Mouse (Mus musculus) heart, adult 9 months (tissue): ENCODE data around the gene Jsrp1.

Experiments
- DNase-seq, 2 experiments: peaks; one replicate each; pipeline ENCODE4 v3.0.0; 2022; ENCODE audit warnings: low spot score in 2 of 2

Jsrp1 gene

DNA sequence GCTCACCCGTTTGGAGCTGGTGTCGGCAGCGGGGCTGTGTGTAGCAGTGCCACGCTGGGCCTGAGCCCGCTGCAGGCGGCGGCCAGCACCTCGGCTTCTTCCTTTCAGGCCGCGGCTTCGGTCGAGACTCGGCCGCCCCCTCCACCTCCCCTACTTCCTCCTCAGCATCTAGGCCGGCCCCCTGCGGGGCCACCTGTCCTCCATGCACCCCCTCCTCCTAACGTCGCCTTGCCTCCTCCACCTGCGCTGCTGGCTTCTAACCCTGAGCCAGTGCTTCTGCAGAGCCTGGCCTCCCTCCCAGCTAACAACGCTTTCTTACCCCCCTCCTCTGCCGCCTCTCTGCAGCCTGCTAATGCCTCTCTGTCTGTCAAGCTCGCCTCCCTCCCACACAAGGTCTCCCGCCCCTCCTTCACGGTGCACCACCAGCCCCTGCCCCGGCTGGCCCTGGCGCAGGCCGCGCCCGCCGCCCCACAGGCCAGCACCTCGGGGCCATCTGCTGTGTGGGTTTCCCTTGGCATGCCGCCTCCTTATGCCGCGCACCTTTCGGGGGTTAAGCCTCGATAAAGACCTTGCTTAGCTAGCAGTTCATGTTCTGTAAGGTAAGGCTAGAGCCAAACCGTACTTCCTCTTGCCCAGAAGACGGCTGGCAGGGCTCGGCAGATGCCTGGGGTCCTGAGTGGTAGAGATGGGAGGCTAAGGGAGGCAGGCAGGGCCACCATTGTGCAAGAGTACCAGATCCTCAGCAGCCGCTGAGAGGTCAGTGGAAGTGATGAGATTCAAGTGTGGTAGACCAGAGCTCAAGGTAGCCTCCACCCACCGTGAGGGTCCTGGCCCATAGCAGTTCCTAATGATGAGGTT, 20.9 kb downstream of the Jsrp1 start:
- no peak for DNase-seq

DNA sequence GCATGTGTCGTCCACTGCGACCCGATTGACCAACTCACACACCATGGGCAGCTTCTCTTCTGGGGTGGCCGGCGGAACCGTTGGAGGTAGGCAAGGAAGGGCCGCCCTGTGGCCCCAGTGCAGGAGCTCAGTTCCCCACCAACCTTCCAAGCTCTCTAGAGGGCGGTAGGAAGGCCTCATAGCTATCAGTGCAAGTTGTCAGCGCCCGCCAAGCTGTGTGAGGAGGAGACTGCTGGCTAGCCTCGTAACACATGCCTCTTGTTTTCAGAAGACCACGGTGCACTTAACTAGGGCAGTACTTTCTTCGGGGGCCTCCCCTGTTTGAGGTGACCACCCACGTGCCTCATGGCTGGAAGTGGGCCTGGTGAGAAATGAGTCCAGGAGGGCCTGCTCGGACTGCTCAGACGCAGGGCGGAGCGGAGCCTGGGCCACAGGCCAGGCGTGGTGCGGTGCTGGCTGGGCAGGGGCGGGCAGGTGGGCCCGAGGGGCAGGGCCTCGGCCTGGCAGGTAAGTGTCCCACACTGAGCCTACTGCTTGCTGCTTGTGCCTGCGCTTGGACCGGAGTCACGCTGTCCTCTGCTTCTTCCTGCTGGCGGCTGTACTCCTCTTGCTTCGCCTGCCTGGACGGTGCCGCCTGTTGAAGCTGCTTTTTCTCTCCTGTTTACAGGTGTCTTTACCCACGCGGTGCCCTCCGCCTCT, 21.7 kb downstream of the Jsrp1 start:
- DNase-seq = peak in 1 of 2 experiments; percentile 43

DNA sequence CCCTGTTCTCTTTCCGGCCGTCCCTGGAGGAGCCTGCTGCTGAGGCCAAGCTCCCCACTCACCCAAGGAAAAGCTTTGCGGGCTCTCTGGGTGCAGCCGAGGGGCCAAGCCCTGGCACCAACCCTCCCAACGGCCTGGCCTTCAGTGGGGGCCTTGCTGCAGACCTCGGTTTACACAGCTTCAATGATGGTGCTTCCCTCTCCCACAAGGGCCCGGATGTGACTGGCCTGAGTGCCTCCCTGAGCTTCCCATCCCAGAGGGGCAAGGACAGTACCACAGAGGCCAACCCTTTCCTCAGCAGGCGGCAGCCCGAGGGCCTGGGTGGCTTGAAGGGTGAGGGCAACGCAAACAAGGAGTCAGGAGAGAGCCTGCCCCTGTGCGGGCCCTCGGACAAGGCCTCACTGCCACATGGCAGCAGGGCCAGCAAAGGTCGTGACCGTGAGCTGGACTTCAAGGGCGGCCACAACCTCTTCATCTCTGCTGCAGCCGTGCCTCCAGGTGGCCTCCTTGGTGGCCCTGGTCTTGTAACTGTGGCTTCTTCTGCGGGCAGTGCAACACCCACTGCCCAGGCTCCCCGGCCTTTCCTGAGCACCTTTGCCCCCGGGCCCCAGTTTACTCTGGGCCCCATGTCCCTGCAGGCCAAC, 22.4 kb downstream of the Jsrp1 start:
- DNase-seq = no peak

DNA sequence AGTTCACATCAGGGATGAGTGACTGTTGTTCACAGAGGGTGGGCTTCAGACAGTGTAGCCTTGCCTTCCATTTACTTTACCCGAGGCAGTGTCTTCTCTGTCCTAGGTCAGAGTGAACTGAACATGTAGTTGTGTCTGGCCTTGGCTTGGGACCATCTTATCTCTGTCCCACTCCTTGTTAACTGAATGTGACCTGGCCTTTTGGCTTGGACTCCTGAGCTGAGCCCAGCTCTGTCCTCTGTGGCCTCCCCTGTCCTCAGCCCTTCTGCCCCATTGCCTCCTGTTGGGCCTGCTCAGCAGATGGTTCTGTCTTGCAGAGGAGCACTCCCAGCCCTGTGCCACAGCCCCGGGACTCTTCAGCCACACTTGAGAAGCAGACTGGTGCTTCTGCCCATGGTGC, 25.8 kb downstream of the Jsrp1 start:
- peak; percentile 59 to 67 for DNase-seq

DNA sequence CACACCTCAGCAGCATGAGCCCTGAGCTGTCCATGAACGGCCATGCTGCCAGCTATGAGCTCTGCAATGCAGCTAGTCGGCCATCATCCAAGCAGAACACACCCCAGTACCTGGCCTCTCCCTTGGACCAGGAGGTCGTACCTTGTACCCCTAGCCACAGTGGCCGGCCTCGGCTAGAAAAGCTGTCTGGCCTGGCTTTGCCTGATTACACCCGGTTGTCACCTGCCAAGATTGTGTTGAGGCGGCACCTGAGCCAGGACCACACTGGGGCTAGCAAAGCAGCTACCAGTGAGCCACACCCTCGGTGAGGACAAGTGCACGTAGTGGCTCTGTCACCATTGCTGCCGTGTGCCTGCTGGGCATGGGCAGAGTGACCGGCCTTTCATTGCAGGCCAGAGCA, 27.3 kb downstream of the Jsrp1 start:
- no peak for DNase-seq

DNA sequence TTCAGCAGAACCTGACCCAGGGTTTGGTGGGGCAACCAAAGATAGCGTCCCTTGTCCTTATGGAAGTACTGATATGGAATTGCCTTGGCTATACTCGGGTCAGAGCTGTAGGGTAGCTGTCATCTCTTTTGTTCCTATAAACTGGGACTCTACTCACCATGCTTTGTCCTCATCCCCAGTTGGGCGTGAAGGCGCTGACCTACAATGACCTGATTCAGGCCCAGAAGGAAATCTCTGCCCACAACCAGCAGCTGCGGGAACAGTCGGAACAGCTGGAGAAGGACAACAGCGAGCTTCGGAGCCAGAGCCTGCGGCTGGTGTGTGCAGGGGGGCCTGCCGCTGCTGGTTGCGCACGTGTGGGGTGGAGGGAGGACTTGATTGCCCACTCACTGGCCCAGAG, 28.4 kb downstream of the Jsrp1 start:
- peak; percentile 52 to 53 for DNase-seq

DNA sequence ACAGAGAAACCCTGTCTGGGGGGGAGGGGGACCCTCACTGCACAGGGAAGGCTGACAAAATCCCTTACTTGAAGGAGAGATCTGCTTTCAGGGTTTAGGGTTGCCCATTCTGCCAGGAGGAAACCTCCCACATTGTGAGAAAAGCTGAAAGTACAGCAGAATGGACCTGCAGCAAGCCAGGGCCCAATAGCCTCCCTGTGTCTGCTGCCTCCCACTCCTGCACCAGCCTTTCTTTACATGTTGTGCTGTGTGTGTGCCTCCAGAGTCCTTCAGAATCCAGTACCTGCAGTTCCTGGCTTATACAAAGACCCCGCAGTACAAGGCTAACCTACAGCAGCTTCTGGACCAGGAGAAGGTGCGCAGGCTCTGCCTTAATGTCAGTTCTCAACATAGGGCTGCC, 29.0 kb downstream of the Jsrp1 start:
- no peak for DNase-seq

DNA sequence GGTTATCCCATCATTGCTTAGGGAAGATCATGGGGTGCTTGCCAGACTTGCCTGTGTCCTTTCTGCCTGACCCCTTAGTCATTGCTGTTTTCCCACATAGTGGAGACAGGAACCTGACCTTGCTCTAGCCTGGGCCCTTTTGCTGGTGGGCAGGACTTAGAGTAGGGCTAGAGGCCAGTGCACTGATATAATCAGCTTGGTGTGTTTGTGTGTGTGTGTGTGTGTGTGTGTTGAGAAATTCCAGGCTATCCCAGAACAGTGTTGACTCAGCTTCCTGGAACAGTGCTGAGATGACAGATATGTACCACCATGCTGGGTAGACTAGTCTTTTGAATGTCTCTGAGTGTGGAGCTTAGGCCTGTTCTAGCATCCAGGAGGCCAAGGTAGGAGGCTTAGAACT, 33.7 kb downstream of the Jsrp1 start:
- no peak for DNase-seq

DNA sequence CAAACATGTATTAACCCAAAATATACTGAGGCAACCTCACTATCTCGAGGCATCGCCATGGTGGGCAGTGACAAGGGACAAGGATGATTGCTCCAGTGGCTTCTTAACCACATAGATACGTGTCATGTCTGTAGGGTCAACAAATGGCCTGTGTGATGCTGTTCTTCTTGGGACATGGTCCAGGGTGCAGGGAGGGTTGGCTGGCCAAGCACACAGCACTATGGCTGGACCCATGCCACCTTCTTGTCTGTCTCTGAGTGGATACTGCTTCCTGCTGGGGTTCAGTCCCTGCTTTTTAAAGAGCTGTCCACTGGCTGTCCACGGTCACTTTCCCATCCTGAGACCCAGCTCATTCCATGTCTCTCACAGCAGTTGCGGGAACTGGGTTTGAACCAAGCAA, 36.2 kb downstream of the Jsrp1 start:
- DNase-seq = no peak

DNA sequence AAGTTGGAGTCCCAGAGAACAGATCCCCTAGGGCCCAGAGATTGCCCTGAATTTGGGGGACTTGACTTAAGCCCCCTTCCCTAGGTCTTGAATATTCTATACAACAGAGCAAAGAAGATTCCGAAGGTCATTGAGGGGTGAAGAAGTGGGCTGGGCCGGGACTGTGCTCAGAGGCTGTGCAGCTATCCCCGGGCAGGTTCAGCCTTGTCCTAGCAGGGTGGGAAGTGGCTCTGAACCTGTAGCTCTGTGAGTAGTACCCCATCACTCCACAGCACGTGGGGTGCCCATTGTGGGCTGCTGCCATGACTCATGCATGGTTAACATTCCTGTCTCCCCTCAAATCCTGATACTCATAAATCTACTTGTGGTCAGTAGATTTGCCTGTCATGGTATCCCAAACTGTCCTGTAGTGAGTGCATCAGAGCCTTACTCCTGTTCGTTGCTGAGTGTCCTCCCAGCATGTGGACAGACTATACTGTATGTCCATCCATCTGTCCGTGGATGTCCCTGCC, 36.9 kb downstream of the Jsrp1 start:
- no peak for DNase-seq

DNA sequence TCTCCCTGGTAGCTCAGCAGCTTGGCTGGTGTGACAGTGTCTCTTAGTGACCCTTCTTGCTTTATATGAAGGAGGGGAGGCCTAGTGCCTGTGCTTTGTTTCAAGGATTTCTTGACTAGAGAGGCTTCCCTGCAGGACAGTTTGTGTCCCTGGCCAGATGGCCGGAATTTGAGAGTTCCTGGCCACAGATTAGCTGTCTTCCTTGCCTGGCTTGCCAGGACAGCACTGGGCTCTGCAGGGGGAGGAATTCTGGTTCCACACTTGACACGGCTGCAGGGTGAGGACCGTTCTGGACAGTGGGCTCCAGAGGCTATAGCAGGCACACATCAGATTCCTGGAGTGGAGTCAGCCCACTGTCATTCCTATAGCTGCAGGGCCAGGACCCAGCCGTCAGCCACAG, 37.6 kb downstream of the Jsrp1 start:
- no peak for DNase-seq

DNA sequence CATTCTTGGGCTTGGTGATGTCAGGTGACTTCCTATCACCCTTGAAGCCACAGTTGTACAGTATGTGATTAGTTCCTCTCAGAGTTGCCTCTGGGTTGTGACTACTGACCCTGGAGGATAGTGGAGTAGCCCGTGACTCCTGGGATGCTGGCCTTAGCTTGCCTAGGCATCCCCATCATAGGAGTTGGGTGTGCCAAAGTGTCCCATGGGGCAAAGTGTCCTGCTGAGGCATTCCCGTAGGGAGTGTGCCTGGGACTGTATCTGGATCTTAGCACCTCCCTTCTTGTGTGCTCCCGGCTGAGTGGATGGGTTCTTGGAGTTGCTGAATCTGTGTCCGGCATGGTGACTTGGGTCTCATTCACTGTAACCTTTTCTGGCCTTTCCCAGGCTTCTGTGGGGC, 38.3 kb downstream of the Jsrp1 start:
- DNase-seq = no peak

DNA sequence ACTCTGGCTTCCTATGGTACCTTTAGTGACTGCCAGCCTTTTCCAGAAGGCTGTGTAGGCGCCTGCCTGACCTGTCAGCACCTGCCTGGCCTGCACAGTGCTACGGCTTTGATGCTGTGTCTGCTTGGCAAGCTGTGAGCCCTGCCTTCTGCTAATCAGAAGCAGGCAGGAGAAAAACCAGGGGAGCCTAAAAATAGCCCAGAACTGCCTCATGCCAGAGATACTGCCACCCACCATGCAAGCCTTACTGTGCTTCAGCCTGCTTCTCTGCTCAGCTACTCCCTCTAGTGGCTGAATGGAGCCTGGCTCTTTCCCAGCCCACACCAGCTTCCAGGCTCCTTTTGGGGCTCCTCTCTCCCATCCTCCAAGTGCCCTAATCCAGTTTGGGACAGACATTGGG, 38.7 kb downstream of the Jsrp1 start:
- DNase-seq = peak; percentile 85 to 87

DNA sequence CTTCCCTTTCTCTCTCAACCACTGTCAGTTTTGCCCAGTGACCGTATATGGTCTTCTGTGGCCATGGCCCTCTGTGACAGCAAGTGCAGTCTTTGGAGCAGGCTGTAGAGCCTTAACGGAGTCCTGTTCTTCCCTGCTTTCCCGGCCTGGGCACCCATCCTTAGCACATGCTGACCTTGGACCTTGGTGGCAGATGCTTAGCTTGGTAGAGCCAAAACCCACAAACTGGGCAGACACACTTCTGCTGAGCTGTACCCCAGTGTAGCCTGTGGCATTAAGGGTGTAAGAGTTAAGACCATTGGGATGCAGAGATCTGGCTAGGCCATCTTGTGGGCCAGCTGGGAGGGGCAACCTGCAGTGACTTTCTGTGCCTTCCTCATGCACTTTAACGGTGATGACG, 39.5 kb downstream of the Jsrp1 start:
- DNase-seq = no peak

DNA sequence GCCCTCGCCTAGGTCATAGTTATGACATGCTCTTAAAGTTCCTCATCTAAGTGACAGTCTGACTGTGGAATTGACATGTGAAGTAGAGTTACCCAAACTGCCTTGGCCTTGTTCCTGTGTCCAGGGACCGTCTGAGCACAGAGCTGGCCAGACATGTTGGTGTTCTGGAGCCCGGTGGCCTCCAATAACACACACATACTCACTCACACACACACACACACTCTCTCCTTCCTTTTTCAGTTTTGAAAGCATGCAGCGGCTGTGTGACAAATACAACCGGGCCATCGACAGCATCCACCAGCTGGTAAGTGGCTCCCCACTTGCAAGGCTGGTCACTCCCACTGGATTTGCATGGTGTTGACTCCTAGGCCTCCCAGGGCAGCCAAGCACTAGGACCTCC, 44.9 kb downstream of the Jsrp1 start:
- DNase-seq = no peak

DNA sequence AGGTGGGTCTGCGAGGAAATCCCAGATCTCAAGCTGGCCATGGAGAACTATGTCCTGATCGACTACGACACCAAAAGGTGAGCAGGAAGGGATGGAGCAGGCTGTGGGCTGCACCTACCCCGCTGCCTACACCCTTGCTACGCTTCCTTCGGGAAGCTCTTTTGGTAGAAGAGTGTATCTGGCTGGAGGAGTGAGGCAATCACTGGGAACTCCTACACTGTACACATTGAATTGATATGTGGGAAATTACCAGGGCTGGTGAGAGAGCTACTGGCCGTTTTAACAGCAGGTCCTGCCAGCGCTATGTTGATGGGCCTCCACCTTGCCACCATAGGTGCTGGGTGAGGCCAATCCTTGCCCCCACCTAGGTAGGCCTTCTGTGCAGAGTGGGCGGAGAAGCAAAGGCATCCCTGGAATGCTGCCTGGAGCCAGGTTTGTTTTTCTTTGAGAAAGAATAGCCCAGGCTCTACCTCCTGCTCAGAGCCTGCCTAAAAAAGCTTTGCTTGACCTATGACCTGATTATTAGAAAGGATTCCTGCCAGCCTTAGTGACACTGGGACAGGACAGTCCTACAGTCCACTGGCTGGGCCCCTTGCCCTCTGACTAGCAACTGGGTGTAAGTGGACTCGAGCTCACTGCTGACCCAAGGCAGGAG, 47.0 kb downstream of the Jsrp1 start:
- no peak for DNase-seq

DNA sequence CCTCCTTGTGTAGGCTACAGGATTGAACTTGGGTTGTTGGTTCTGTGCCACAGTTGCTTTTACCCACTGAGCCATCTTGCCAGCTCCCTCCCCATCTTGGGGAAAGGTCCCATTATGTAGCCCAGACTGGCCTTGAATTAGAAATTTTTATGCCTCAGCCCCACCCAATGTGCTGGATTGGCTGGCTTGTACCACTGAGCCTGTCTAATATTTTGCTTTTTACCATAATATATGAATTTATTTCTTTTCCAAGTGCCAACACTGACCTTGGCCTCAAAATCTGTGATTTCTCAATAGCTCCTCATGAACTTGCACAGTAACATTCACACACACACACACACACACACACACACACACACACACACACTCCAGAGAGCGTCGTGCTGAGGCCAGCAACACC, 47.6 kb downstream of the Jsrp1 start:
- DNase-seq = no peak

DNA sequence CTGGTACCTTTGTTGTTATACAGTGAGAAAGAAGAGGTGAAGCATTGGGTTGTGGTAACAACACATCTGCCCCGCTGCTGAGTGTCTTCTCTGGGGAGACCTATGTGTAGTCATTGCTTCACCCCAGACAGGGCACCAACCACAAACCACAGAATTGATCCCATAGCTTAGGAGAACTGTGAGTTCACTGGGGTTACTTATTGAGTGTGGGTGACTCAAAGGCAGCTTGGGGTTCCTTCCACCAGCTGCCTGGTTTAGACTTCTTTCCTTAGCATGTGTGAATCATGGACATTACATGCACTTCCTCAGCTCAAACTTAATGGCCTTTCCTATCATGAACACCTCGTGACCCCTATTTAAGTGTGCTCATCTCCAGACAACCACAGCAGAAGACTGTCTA, 49.8 kb downstream of the Jsrp1 start:
- no peak for DNase-seq

DNA sequence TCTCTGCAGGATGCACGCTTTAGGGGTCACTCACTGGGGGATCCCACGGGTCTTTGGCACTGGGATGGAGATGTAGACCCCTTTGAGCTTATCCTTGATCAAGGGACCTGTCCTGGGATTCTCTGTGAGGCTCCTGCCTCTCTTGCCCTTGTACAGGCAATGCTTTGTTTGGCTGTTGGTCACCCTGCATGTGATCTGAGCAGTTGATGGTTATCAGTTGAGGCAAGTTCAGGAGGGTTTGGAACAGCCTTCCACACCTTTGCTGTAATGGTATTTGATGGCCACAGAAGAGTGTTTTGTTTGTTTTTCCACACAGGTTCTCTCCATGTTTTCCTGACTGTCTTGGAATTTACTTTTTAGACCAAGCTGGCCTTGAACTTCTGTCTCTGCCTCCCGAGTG, 51.5 kb downstream of the Jsrp1 start:
- DNase-seq = no peak

DNA sequence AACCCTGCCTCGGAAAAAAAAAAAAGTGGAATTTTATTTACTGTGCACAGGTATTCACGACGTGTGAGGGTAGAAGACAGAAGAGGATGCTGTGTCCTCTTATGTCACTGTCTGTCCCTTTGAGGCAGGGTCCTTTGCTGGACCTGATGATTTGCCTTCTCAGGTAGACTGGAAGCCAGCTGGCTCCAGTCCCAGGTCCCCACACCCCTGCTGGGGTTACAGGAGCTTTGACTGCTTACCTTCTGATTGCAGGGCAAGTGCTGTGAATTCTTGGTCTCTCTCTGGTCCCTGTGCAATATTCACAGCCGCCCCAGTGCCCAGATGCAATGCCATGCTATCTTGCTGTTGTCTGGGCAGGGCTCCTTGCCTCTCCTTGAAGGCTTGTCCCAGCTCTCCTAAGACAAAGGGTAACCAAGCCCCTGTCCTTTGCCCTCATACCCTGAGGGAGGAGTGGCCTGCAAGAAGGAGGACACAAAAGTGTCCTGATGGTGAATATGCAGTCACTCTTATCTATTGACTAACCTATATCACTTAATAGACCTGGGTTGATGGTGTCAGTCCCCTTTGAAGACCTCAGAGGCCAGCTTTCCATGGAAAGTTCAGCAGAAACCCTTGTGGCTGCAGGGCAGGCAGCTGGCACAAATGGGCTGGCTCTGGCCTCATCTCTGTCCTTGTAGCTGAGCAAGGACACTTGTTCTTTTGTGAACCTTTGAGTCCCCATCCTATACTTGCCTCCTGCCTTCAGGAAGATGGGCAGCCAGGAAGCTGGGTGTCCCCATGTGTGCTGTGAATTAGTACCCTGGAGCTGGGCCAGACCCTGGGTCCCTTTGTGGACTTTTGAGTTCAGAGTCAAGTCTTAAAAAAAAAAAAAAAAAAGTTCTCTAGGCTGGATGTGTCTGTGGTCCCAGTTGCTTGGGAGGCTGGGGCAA, 52.4 kb downstream of the Jsrp1 start:
- DNase-seq = no peak

DNA sequence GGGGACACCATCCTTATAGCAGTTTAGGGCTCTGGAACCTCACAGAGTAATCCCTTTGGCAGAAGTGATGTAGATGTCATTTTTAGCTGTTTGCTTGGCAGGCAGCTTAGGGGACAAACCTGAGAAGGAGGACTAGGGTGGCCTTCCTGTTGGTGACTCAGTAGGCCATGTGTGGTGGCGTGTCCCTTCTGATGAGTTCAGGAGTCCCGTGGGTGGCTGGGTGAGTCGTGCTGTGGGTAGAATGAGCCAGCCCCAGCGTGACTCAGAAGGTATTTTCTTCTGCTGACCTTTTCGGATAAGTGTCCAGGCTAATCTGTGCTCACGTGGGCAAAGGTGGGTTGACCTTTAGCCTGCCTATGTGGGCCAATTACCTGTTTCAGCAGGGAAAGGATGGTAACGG, 54.6 kb downstream of the Jsrp1 start:
- DNase-seq = no peak
